In genomic region chr19:45592916-45593315, GRCm38 (mm10) we compare ENCODE assay signal across 12 mouse cellular contexts.
"Had no signal": no experiment of that assay in that cellular context is flagged by ENCODE, and none has a peak within 500 bp of the region (broad histone marks: within the 10 kb centered on the region; RNA-seq: fewer than 3 reads in every experiment).

No protein-coding gene starts in this region.

- H3K27ac ChIP-seq: left cerebral cortex, adult 2 months; limb, embryonic 15.5 days; liver, embryonic 12.5 days; stomach, postnatal 0 days had no signal

- H3K4me3 ChIP-seq: left cerebral cortex, adult 2 months; limb, embryonic 15.5 days; liver, embryonic 12.5 days; megakaryocyte, embryonic 14.5 days had no signal

- H3K9ac ChIP-seq: limb, embryonic 15.5 days; liver, embryonic 12.5 days; lung, embryonic 14.5 days had no signal

- H3K9me3 ChIP-seq: limb, embryonic 15.5 days; liver, embryonic 12.5 days had no signal

- DNase-seq: kidney, postnatal 36 days; lung, embryonic 14.5 days; lung, postnatal 10 days; right cerebral cortex, adult 18-20 months; thymus, postnatal 4 days had no signal

- ATAC-seq: midbrain, embryonic 16.5 days had no signal

- H3K4me1 ChIP-seq: limb, embryonic 15.5 days had no signal

- H3K4me2 ChIP-seq: limb, embryonic 15.5 days; liver, embryonic 12.5 days; lung, embryonic 14.5 days; midbrain, embryonic 11.5 days had no signal

- H3K27me3 ChIP-seq: limb, embryonic 15.5 days; liver, embryonic 12.5 days; megakaryocyte, embryonic 14.5 days had no signal
